Mouse (Mus musculus): ENCODE results near the gene Cd27. TPM values are rescaled to one million over a fixed set of nuclear protein-coding genes. Genes with fewer than 3 reads are reported as not detected.

Gene Cd27
- polyA plus RNA-seq, 1 experiment from 2014 or later, result 2.9 TPM

DNA sequence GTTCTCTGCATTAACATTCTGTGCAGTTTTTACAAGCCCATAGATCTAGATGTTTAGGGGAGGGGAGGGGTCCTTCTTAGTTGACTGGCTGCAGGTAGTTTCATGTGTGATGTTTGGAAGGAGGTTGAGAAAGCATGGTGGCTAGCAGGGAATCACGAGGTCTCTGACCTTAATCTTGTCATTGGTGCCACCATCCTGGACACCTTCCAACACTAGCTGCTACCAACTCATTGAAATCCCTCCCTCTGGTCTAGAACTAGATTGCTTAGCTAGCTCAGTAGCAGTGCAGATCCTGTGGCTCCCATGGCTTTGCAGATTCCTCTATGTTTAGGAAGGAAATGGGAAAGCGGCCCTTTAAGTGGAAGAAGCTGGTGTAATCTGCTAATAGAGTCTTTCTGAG, 19.9 kb downstream of the Cd27 start:
- no peaks in the 10 kb centered on the region for H3K4me1 ChIP-seq (ENCODE audit: control insufficient read depth, insufficient read depth, low read length)
- H3K9me3 ChIP-seq (ENCODE audit: control insufficient read depth, low read length), result no peaks in the 10 kb centered on the region
- no peak overlapping the region for H3K4me2 ChIP-seq (ENCODE audit: low read depth, low read length)
- no peak overlapping the region for H3K27ac ChIP-seq (replicated peaks; ENCODE audit: low read depth, low read length)
- 82% methylated on average over 2 of the region's 2 CpGs for WGBS
- DNase-seq (ENCODE audit: low spot score) (no peak), ATAC-seq (ENCODE audit: low read depth) (no peak)
- H3K36me3 ChIP-seq (ENCODE audit: control insufficient read depth, insufficient read depth, low read length), result no peaks in the 10 kb centered on the region
- H3K9ac ChIP-seq (ENCODE audit: low read depth, low read length), result no peak overlapping the region
- no peak overlapping the region for H3K4me3 ChIP-seq (ENCODE audit: low read depth, low read length)
- H3K27me3 ChIP-seq (replicated peaks; ENCODE audit: control insufficient read depth, insufficient read depth, low read length), result peaks cover 20% of the 10 kb centered on the region; the same call in 1 of the 2 replicates

DNA sequence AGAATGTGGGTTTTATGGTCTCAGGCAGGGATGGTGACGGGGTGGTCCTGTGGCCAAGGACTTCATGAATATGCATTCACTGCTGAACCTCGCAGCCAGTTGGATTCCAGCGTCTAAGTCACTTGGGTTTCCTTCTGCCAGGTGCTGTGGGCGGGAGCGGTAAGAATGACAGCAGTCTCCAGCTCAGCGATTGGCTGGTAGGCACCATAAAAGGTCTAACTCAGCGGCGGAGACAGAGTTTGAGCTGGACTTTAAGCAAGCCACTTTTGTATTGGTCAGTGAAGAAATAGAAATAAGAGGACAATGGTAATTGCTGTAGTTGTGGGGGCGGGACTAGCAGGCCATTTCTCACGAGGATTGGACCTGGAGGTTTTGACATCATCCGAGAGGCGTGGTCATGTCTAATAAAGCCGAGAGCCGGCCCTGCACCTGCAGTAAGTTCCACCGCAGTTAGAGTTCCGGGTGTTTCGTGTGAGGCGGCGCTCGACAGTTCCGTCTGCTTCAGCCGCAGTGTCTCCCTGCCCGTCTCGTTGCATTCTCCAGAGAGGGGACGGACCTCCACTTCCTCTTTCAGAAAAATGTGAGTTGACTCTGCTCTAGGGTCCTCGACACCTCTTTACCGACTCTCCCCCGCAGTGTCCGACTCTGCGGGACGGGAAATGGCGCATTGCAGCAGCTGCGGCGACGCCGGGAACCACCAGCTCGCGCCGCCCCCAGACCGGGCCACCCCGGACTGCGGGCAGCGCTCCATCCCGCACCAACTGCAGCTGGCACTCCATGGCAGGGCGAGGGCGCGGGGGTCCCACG, 21.5 kb downstream of the Cd27 start, which contains the start of gene Vamp1:
Gene Vamp1 (plus strand): TSS at position 404 of the 807 bp plus-strand sequence.
- H3K4me2 ChIP-seq (ENCODE audit: low read depth, low read length), result peak within 1 kb of the TSS; percentile 95
- peak within 1 kb of the TSS; percentile 44 for H3K27ac ChIP-seq (replicated peaks; ENCODE audit: low read depth, low read length)
- peaks cover 20% of the 10 kb centered on the region; the same call in 1 of the 2 replicates for H3K27me3 ChIP-seq (replicated peaks; ENCODE audit: control insufficient read depth, insufficient read depth, low read length)
- DNase-seq (ENCODE audit: low spot score) (peak; percentile 98), ATAC-seq (ENCODE audit: low read depth) (peak; percentile 97)
- H3K36me3 ChIP-seq (ENCODE audit: control insufficient read depth, insufficient read depth, low read length), result no peaks in the 10 kb centered on the region
- H3K9me3 ChIP-seq (ENCODE audit: control insufficient read depth, low read length), result no peaks in the 10 kb centered on the region
- no peaks in the 10 kb centered on the region for H3K4me1 ChIP-seq (ENCODE audit: control insufficient read depth, insufficient read depth, low read length)
- peak within 1 kb of the TSS; percentile 77 for H3K9ac ChIP-seq (ENCODE audit: low read depth, low read length)
- WGBS, result under 1% methylated on average over 41 of the region's 48 CpGs
- H3K4me3 ChIP-seq (ENCODE audit: low read depth, low read length), result peak within 1 kb of the TSS; percentile 73

DNA sequence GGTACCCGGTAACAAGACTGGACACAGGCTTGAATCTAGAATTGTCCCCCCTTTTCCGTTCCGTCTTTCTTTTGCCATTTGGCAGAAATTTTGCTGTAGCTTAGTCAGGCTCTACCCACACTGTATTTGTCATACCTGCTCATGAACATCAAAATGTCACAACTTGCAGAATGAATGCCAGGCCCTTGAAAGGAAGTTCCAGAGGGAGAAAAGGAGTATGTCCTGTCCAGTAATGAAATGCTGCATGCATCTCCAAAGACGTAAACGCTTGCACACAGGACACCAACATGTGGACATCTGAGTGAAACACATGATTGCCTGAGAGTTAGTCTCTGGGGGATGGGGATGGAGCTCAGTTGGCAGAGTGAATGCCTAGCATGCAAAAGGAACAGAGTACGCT, 23.1 kb downstream of the Cd27 start:
- Histone ChIP-seq H3K27me3 (replicated peaks; ENCODE audit: control insufficient read depth, insufficient read depth, low read length) (peaks cover 20% of the 10 kb centered on the region; the same call in 1 of the 2 replicates), H3K36me3 (ENCODE audit: control insufficient read depth, insufficient read depth, low read length) (no peaks in the 10 kb centered on the region), H3K4me2 (ENCODE audit: low read depth, low read length) (no peak overlapping the region), H3K9me3 (ENCODE audit: control insufficient read depth, low read length) (no peaks in the 10 kb centered on the region), H3K27ac (replicated peaks; ENCODE audit: low read depth, low read length) (no peak overlapping the region), H3K4me1 (ENCODE audit: control insufficient read depth, insufficient read depth, low read length) (no peaks in the 10 kb centered on the region), H3K9ac (ENCODE audit: low read depth, low read length) (no peak overlapping the region), H3K4me3 (ENCODE audit: low read depth, low read length) (no peak overlapping the region)
- 75% methylated on average over 6 of the region's 6 CpGs for WGBS
- DNase-seq (ENCODE audit: low spot score), result no peak
- no peak for ATAC-seq (ENCODE audit: low read depth)

DNA sequence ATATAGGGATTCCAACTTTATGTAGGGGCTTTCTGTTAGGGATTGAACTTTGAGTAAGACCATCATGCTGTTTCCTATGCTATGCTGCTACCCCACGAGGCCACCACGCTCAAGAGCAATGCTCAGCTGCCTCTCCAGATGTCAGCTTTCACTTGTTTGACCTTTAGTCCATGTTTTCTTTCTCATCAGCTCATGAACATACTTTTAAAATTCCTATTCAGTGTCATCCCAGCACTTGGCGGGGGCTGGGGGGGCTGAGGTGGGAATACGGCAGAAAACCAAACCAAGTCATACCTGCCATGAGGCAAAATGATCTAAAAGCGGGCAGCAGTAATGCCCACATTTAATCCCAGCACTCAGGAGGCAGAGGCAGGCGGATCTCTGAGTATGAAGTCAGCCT, 23.7 kb downstream of the Cd27 start:
- Histone ChIP-seq H3K9me3 (ENCODE audit: control insufficient read depth, low read length) (no peaks in the 10 kb centered on the region), H3K27me3 (replicated peaks; ENCODE audit: control insufficient read depth, insufficient read depth, low read length) (peaks cover 20% of the 10 kb centered on the region; the same call in 1 of the 2 replicates), H3K4me3 (ENCODE audit: low read depth, low read length) (no peak overlapping the region), H3K4me1 (ENCODE audit: control insufficient read depth, insufficient read depth, low read length) (no peaks in the 10 kb centered on the region), H3K36me3 (ENCODE audit: control insufficient read depth, insufficient read depth, low read length) (no peaks in the 10 kb centered on the region), H3K4me2 (ENCODE audit: low read depth, low read length) (no peak overlapping the region), H3K27ac (replicated peaks; ENCODE audit: low read depth, low read length) (no peak overlapping the region), H3K9ac (ENCODE audit: low read depth, low read length) (no peak overlapping the region)
- DNase-seq (ENCODE audit: low spot score) (no peak), ATAC-seq (ENCODE audit: low read depth) (no peak)
- WGBS, result 69% methylated on average over 6 of the region's 6 CpGs

DNA sequence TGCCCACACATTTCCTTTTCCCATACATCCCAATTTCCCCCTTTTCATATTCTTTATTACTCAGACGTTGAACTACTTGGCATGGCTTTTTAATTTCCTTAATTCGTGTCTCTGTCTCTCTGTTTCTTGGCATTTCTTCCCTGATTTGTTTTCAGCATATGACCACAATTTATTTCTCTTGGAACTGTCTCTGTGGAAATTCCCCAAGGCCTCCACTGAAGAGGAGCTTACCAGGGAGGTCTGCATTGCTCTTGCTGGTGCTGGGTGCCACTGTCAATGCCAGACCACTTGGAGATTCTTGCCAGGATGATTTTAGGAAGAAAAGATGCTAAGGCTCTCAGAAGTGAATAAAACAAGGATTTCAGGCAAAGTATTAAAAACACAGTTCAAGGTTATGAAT, 24.2 kb downstream of the Cd27 start:
- 33% methylated on average over 2 of the region's 2 CpGs for WGBS
- Histone ChIP-seq H3K27ac (replicated peaks; ENCODE audit: low read depth, low read length) (no peak overlapping the region), H3K4me3 (ENCODE audit: low read depth, low read length) (no peak overlapping the region), H3K27me3 (replicated peaks; ENCODE audit: control insufficient read depth, insufficient read depth, low read length) (peaks cover 20% of the 10 kb centered on the region; the same call in 1 of the 2 replicates), H3K4me1 (ENCODE audit: control insufficient read depth, insufficient read depth, low read length) (no peaks in the 10 kb centered on the region), H3K9me3 (ENCODE audit: control insufficient read depth, low read length) (no peaks in the 10 kb centered on the region), H3K9ac (ENCODE audit: low read depth, low read length) (no peak overlapping the region), H3K36me3 (ENCODE audit: control insufficient read depth, insufficient read depth, low read length) (no peaks in the 10 kb centered on the region), H3K4me2 (ENCODE audit: low read depth, low read length) (no peak overlapping the region)
- ATAC-seq (ENCODE audit: low read depth) (no peak), DNase-seq (ENCODE audit: low spot score) (no peak)

DNA sequence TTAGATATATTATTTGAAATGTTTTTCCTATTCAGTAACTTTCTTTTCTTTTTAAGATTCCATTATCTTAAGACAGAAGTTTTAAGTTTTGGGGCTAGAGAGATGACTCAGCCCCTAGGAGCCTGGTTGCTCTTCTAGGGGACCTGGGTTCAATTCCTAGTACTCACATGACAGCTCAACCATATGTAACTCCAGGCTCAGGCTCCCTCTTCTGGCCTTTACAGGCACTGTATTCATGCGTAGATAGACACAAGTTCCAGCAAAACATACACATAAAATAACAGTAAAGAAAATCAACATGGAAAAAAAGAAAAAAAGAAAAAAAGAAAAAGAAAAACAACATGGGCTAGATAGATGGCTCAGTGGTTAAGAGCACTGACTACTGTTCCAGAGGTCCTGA, 26.4 kb downstream of the Cd27 start:
- DNase-seq (ENCODE audit: low spot score) (no peak), ATAC-seq (ENCODE audit: low read depth) (no peak)
- H3K4me1 ChIP-seq (ENCODE audit: control insufficient read depth, insufficient read depth, low read length), result no peaks in the 10 kb centered on the region
- peaks cover 14% of the 10 kb centered on the region; the same call in 1 of the 2 replicates for H3K27me3 ChIP-seq (replicated peaks; ENCODE audit: control insufficient read depth, insufficient read depth, low read length)
- 89% methylated on average over 1 of the region's 1 CpGs for WGBS
- H3K36me3 ChIP-seq (ENCODE audit: control insufficient read depth, insufficient read depth, low read length), result no peaks in the 10 kb centered on the region
- H3K27ac ChIP-seq (replicated peaks; ENCODE audit: low read depth, low read length), result no peak overlapping the region
- no peak overlapping the region for H3K9ac ChIP-seq (ENCODE audit: low read depth, low read length)
- no peak overlapping the region for H3K4me3 ChIP-seq (ENCODE audit: low read depth, low read length)
- no peak overlapping the region for H3K4me2 ChIP-seq (ENCODE audit: low read depth, low read length)
- H3K9me3 ChIP-seq (ENCODE audit: control insufficient read depth, low read length), result no peaks in the 10 kb centered on the region

DNA sequence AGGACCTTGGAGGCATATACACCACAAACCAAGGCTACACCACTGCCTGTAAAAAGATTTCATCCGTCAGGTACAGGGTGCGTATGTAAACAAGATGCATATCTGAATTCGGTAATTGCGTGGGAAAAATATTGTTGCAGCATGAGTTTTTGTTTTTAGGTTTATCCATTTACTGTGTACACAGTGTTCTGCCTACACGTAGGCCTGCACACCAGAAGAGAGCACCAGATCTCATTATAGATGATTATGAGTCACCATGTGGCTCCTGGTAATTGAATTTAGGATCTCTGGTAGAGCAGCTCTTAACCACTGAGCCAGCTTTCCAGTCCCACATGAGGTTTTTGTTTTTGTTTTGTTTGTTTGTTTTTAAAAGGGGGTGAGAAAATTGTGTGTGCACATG, 39.6 kb downstream of the Cd27 start:
- Histone ChIP-seq H3K36me3 (ENCODE audit: control insufficient read depth, insufficient read depth, low read length) (peaks cover 22% of the 10 kb centered on the region), H3K4me2 (ENCODE audit: low read depth, low read length) (no peak overlapping the region), H3K4me1 (ENCODE audit: control insufficient read depth, insufficient read depth, low read length) (peaks cover 6% of the 10 kb centered on the region), H3K9ac (ENCODE audit: low read depth, low read length) (no peak overlapping the region), H3K27ac (replicated peaks; ENCODE audit: low read depth, low read length) (no peak overlapping the region; the same call in 1 of the 2 replicates), H3K4me3 (ENCODE audit: low read depth, low read length) (no peak overlapping the region), H3K27me3 (replicated peaks; ENCODE audit: control insufficient read depth, insufficient read depth, low read length) (no peaks in the 10 kb centered on the region), H3K9me3 (ENCODE audit: control insufficient read depth, low read length) (no peaks in the 10 kb centered on the region)
- DNase-seq (ENCODE audit: low spot score) (no peak), ATAC-seq (ENCODE audit: low read depth) (no peak)
- WGBS, result 68% methylated on average over 5 of the region's 5 CpGs

DNA sequence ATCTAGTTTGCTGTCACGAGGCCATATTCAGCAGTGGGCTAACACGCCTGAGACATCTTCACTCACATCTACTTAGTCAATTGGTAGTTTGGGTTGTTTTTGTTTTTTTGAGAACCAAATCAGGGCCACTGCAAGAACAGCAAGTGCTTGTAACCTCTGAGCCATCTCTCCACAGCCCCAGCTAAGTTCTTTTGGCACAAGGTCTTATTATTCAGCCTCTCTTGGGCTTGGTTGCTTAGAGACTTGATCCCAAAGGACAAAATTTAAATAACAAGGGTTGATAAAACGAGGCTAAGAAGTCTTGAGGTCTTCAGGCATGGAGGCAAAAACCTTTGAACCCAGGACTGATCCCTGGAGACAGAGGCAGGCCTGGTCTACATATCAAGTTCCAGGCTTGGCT, 40.5 kb downstream of the Cd27 start:
- peaks cover 22% of the 10 kb centered on the region for H3K36me3 ChIP-seq (ENCODE audit: control insufficient read depth, insufficient read depth, low read length)
- WGBS, result 46% methylated on average over 3 of the region's 3 CpGs
- H3K9me3 ChIP-seq (ENCODE audit: control insufficient read depth, low read length), result no peaks in the 10 kb centered on the region
- DNase-seq (ENCODE audit: low spot score), result peak; percentile 40
- no peak overlapping the region for H3K9ac ChIP-seq (ENCODE audit: low read depth, low read length)
- no peak overlapping the region for H3K4me3 ChIP-seq (ENCODE audit: low read depth, low read length)
- no peak overlapping the region for H3K27ac ChIP-seq (replicated peaks; ENCODE audit: low read depth, low read length)
- H3K27me3 ChIP-seq (replicated peaks; ENCODE audit: control insufficient read depth, insufficient read depth, low read length), result no peaks in the 10 kb centered on the region
- ATAC-seq (ENCODE audit: low read depth), result no peak
- peaks cover 6% of the 10 kb centered on the region for H3K4me1 ChIP-seq (ENCODE audit: control insufficient read depth, insufficient read depth, low read length)
- no peak overlapping the region for H3K4me2 ChIP-seq (ENCODE audit: low read depth, low read length)

Data from embryonic facial prominence, embryonic 14.5 days (tissue).